Mouse (Mus musculus): ENCODE measurements around the gene Pigm.
A peak's percentile ranks its signal among the peaks of the same experiment; 100 is the strongest.

The Pigm gene

DNA sequence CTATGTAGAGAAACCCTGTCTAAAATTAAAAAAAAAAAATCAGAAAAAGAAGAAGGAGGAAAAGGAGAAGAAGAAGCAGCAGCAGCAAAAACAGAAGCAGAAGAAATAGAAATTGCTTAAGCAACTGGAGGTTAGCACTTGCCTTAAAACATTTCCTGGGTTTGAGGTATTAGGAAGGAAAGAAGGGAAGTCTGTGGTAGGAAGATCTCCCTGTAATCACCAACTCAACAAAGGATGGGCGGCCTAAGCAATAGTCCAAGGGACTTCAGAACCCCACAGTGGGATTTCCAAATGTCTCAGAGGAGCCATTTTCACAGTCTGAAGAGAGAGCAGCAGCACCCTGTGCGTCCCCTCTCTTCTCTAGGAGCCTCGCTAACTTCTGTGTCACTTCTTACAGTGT is 23.9 kb upstream of the Pigm start:
- no peak for DNase-seq

DNA sequence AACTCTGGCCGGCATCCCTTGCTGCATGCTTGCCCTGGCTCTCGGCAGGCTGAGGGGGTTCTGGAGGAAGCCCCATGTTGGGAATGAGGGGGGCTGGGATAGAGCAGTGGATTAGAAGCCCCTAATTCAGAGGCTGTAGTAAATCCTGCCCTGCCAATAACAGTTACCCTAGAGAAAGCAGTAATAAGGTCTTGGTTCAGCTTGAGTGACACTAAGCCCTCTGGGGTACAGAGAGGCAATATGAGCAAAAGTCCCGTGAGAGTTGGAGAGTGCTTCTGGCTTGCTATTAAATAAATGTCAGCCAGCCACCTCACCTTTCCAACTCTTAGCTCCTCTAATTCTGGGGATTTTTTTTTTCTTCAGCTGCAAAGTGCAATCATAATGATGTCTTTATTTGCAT is 21.0 kb upstream of the Pigm start:
- DNase-seq = peak; percentile 37

DNA sequence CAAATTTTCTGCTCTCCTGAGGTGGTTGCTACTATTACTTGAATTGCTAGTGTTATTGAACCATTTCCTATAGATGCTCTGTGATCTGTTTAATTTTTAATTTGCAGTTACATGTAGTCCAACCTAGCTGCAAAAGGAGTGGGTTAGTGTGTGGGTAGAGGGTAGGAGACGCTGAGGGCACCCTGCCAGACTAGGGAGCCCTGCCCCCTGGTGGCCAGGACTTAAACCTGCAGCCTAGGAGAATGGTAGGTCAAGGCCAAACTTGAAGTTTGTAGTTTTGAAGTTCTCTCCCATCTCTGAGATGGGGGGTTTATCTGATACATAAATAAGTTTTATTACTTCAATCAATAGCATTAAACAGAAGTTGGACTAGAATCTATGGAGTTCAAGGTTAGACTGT is 18.8 kb upstream of the Pigm start:
- peak; percentile 67 for DNase-seq

DNA sequence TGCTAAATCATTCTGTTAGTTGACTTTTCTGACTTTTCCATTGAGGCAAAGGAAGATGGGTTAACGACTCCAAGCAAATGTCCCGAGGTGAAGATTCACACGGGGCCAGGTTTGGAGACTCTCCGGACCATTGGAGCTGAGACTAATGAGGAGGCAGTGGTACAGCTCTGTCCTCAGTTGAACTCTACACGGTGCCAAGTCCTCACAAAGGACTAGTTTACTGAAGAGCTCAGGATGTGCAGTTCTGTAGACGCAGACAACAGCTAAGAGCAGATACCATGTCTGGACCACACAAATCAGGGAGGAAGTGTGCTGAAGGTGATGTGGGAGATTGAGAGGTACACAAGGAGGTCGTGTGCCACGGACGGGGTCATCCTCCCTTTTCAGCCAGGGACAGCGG is 18.0 kb upstream of the Pigm start:
- no peak for DNase-seq

DNA sequence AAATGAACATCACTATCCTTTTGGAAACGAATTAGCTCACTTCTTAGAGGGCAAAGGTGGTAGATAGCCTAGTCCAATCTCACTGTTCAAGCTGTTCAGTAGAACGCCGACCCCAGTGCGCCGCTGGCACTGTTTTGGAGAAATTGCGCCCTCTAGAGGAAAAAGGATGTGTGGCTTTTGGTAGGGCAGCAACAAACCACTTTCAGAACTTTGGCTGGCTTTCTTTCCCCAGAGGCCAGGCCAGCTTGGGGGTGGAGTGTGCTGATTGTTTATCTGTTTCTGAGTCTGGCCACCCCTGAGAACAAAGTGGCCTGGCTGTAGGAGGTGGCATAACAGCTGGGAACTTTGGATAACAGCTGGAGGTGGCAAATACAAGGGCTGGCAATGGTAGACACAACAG is 11.7 kb upstream of the Pigm start:
- peak; percentile 81 for DNase-seq

DNA sequence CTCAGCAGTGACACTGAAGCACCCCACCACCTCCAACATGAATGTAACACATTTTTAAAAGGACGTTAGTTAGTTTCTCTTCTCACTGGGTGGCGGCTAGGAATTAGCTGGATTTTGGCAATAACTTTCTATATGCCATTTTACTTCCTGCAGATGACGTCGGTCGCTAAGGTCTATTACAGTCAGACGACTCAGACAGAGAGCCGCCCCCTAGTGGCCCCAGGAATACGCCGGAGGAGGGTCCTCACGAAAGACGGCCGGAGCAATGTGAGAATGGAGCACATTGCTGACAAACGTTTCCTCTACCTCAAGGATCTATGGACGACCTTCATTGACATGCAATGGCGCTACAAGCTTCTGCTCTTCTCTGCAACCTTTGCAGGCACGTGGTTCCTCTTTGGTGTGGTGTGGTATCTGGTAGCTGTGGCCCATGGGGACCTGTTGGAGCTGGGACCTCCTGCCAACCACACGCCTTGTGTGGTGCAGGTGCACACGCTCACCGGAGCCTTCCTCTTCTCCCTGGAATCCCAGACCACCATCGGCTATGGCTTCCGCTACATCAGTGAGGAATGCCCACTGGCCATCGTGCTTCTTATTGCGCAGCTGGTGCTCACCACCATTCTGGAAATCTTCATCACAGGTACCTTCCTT is 7.5 kb upstream of the Pigm start:
- DNase-seq = peak; percentile 71

DNA sequence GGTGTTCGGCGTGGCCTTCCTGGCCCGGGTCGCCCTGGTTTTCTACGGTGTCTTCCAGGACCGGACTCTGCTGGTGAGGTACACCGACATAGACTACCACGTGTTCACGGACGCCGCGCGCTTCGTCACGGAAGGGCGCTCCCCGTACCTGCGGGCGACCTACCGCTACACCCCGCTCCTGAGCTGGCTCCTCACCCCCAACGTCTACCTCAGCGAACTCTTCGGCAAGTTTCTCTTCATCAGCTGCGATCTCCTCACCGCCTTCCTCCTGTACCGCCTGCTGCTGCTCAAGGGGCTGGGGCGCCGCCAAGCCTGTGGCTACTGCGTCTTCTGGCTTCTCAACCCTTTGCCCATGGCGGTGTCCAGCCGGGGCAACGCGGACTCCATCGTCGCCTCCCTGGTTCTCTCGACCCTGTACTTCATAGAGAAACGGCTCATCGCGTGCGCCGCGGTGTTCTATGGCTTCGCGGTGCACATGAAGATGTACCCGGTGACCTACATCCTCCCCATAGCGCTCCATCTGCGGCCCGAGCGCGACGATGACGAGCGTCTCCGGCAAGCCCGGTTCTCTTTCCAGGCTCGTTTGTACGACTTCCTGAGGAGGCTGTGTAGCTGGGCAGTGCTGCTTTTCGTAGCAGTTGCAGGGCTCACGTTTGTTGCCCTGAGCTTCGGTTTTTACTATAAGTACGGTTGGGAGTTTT is 562 bp downstream of the Pigm start:
- peak; percentile 25 for DNase-seq

DNA sequence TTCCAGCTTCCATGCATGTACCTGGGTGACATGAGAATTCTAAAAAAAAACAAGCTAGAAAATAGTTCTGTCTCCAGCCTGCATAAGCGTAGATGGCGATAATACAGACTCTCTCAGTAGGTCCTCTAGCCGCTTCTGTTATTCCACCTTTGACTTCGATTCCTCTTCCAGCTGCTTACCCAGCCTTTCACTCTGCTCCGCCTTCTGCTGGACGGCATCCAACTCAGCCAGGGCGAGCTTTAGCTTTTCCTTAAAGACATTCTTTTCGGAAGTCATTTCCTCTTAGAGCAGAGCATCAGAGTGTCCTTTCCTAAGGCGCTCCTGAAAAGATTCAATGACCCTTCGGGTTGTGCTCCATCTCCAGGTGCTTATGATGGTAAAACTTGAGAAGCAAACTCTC is 3.7 kb downstream of the Pigm start:
- no peak for DNase-seq

DNA sequence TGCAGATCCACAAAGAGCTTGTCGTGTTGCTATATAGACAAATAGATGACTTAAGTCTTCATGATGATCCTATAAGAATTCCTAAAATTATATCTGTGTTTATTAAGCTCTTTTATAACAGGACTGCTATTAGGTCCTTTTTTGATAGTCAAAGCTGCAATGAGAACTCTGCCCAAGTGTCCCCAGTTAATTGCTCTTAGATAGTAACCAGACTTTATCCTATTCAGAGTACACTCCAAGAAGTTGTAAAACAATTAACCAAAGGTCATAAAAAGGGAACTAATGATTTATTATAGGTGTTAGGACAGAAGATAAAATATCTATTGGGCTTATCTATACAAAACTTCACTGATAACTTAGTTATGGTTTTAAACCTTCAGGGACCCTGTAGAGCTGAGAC is 5.7 kb downstream of the Pigm start:
- DNase-seq = no peak

DNA sequence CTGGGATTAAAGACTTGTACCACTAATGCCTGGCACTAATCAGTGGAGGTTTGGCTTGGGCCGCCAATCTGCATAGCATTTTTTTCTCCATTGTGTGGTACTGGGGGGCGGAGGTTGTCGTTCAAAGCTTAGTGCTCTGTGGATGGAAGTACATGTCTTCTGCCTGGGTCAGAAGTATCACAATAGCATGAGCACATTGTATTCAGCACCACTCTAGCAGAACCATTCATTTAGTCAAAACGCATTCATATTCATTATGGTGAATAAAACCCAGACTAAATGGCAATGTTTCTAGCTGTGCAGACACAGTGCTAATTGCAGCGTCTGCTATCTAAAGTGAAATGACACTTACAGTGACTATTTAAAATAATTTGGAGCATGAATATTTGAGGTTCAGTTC is 10.9 kb downstream of the Pigm start:
- DNase-seq = no peak

DNA sequence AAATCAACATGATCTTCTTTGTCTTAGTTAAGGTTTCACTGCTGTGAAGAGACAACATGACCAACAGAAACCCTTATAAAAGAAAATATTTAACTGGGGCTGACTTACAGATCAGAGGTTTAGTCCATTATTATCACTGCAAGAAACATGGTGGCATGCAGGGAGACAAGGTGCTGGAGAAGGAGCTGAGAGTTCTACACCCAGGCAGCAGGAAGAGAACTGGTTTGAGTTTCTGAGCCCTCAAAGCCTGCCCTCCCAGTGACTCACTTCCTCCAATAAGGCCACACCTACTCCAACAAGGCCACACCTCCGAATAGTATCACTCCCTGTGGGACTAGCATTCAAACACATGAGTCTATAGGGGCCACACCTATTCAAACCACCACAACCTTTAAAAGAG is 14.4 kb downstream of the Pigm start:
- DNase-seq = no peak

DNA sequence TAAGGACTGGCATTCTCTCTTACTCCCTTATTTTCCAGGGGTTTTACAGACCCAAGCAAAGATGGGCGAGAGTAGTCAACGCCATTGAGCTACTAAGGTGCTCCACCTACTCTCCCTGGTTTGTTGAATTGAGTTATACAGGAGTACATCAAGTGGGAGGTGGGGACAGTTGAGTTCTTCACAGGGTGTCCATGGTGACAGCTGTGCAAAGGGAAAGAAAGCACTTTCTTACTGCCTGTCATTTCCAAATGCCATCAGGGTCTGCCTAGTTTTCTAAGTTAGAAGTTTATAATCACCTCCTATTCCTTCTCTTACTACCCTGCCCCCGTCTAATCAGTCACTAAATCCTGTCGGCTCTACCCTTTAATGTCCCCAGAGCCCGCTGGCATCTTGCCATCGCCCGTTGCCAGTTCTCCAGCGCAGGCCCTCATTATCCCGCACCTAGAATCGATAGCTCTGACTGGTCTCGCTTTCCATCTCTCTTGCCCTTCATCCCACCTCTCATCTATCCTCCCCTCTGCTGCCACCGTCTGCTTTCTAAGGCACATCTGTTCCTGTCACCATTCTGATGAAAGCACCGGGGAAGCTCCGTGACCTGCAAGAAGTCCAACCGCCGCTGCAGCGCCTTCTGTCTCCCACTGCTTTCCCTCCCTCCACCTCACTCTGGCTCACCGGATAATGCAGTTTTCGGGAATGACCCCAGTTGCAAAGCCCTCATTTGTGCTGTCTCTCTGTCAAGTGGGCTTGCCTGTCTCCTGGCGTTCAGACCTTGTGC is 15.6 kb downstream of the Pigm start:
- peak; percentile 80 for DNase-seq

DNA sequence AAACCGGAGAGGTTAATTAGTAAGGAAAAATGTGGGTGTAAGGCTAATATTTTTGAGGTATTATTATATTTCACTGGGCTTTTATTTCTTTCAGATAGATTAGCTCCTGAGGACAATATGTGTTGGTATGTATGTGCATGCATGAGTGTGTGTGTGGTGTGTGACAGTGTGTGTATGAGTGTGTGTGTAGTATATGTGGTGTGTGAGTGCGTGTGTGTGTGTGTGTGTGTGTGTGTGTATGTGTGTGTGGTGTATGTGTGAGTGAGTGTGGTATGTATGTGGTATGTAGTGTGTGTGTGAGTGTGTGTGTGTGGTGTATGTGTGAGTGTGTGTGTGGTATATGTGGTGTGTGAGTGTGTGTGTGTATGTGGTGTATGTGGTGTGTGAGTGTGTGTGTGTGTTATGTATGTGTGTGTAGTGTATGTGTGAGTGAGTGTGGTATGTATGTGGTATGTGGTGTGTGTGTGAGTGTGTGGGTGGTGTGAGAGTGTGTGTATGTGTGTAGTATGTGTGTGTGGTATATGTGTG is 16.4 kb downstream of the Pigm start:
- DNase-seq = peak; percentile 16

DNA sequence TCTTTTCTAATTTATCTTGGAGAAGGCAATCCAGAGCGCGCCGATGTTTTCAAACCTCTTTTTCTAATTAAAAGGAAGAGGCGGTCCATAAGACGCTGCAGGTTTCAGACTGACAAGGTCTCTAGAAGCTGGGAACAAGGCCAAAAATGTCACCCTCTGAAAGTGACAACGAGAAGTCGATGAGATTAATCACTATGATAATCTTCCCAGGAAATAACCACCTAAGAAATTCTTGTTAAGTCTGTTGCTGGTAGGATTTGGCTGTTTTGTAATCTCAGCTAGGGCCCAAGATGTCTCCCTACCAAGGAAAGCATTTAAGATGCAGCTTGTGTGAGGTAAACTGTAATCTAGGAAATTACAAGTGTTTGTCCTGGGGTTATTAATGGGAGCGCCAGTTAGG is 17.4 kb downstream of the Pigm start:
- DNase-seq = peak; percentile 45

DNA sequence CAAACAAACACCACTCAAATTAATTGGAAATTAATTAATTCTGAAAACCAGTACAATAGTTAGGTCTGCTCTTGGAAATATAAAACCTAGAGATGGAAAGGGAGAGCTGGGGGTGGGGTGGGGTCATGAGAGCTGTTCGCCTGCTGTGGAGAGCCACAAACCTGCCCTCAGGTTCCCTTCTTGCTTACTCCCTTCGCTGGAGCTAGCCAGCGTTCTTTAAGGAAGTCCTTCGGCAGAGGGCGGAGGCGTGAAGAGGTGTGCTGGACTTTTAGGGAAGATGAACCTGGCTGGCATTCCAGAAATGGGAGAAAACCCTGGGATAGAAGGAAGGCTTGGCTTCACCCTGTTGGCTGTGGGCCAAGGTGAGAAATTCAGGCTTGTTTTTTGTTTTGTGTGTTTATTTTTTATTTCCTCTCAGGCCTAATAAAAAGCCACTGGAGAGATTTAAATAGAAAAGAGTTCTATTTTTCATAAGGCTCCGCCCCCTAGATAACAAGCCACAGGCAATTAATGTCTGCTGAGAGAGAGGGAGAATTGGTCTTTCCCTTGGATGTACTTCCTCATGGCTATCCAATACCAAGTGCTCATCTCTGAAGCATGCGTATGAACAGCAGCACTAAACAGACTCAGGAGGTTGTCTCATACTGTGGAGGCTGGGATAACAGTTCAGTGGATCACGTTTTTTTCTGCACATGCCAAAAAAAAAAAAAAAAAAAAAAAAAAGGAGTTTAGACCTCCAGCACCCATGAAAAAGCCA is 20.8 kb downstream of the Pigm start:
- no peak for DNase-seq

DNA sequence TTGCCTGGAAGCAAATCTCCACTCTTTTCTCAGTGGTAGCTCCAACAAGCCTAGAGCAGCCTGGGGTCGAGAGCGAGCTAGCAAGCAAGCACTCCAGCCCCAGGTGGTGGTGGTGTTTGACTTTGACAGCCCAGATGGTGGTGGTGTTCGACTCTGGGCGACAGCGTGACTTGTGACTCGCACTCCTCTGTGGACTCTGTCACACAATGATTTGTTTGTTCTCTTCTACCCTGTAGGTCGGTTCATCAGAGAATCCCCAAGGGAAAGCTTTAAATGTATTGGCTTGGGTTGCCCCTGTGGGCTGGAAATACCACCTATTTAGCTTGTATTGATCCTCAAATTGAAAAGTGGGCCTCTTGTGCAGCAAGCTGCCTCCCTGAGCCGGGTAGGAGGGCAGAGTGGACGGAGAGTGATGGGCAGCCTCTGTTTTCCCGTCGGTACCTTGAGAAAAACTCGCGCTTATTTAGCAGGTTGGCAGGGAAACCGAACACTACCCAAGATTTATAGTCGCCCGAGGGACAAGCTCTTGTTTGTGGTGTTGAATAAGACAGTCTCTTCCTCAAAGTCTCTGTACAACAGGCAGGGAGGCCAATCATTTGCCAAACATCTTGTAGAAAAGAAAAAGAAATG is 29.8 kb downstream of the Pigm start:
- DNase-seq = no peak

DNA sequence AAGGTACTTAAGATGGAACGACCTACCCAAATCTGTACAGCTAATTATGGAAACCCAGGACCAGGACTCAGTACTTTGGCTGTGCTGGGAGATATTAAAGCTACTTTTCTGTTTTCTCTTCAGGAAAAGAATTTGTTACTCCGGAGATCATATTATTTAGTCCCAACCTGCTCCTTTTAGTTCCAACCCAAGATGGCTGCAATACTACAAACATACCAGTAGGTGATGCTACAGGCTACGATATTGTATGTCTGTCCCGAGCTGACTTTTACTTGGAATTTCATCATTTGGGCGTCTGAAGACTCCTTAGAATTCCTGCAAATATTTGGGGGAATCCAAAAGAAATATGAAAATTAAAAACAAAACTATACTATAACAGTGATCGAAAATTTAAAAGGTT is 32.6 kb downstream of the Pigm start:
- DNase-seq = peak; percentile 74

DNA sequence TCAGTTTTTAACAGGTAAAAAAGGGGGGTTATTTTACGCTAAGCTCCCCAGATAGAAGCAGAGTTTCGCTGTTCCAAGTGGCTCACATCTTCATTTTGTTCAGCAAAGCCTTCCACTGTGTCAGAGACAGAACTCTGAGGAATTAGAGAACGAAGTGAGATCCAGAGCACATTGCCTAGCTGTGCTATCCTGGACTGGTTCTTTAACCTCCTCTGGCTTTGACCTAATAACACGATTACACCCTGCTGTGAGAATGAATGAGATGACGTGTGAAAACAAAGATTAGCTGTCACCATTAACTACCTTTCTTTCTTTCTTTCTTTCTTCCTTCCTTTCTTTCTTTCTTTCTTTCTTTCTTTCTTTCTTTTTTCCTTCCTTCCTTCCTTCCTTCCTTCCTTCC is 33.1 kb downstream of the Pigm start:
- DNase-seq = peak; percentile 56

DNA sequence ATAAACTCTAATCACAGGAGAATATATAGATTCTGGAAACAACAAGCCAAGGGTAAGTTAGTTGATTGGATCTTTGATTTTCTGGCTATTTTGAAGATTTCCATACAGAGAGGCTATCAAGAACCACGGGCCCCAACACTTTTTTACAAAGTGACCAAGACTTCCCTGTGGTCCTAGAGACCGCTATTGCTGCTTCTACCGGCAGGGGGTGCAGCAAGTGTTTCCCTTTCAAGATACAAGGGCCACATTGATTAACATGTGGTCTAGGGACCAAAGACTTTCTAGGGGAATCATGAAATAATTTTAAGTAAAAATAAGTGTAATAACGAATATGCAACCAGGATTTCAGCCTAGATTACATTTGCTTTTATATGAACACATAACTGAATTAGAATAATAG is 34.5 kb downstream of the Pigm start:
- peak; percentile 70 for DNase-seq

DNA sequence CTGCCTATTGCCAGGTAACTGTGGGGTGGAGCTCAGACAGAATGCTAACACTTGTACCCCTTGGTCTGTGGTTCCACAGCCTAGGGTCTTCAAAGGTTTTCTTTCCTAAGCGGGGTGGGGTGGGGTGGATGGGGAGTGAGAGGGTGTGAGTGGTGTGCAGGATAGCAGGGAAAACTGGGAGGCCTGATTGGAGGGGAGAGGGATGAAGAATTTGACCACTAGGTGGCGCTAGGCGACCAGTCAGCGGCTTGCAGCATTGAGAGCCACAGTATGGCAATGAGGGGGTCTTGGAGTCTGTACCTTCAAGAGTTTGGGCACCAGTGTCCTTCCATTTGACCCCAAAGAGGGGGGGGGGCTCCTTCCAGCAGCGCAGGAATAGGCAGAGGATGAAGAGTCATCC is 35.9 kb downstream of the Pigm start:
- peak; percentile 85 for DNase-seq

DNA sequence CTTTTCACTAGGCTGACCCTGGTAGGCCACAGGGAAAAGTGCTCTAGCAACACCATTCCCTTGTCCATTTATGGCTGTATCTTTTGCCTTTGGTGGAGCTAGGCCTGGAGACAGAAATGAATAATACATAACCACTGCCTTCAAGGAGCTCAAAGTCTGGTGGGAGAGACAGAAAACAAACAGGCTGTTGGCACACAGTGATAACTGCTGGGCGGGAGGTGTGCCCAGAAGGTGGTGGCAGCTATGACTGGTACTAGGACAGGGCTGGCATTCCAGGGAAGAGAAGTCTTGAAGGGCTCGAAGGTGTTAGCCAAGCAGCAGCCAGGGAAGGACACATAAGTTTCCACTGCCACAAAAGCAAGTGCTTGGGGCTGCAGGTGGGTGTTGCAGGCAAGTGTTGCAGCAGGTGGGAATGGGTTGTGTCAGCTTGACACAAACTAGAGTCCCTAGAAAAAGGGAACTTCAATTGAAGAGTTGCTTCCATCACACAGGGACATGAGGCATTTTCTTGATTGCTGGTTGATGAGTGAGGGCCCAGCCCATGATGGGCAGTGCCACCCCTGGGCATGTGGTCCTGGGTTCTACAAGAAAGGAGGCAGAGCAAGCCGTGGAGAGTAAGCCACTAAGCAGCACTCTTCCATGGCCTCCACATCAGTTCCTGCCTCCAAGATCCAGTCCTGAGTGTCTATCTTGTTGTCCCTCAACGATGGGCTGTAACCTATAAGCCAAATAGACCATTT is 37.3 kb downstream of the Pigm start:
- no peak for DNase-seq

DNA sequence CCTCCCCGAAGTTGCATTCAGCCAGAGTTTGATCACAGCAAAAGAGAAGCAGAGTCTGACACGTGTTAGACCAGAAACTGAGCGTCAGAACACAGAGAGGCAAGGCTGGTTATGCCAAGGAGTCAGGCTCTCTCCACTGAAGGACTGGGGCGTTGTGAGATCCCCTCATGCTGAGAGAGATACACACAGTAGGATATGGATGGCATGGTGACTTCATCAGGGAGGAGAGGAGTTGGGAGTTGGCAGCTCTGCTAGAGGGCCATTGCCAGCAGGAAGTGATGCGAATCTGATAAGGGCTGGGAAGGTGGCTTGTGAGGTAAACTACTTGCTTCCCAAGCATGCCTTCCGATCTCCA is 37.9 kb downstream of the Pigm start:
- no peak for DNase-seq

All from retina, postnatal 1 day (tissue).